Mouse (Mus musculus) thymus, adult 2 months (tissue): ENCODE data around the gene Ankrd22. TPM values are rescaled to one million over a fixed set of nuclear protein-coding genes. Genes with fewer than 3 reads are reported as not detected.

Experiments
- DNase-seq: peaks from one replicate; pipeline ENCODE4 v3.0.0; 2021
- H3K27ac ChIP-seq: fragments of 200-500 bp; 2 replicates; pipeline ENCODE4 v1.5.1; 2012; ENCODE audit warnings: low read length, control low read depth; ENCODE audit not compliant: control insufficient read depth, insufficient read depth
- H3K27me3 ChIP-seq: fragments of 200-500 bp; 2 replicates; pipeline ENCODE4 v1.6.1; 2012; ENCODE audit warnings: mild to moderate bottlenecking, low read length, moderate library complexity, mixed read lengths; ENCODE audit not compliant: control insufficient read depth, insufficient read depth
- H3K36me3 ChIP-seq: fragments of 200-500 bp; 2 replicates; pipeline ENCODE4 v1.6.1; 2012; ENCODE audit warnings: mild to moderate bottlenecking, low read length, moderate library complexity; ENCODE audit not compliant: control insufficient read depth, insufficient read depth
- H3K4me1 ChIP-seq: fragments of 200-500 bp; replicated peaks from 2 replicates; pipeline ENCODE4 v1.6.1; 2012; ENCODE audit warnings: low read length; ENCODE audit not compliant: control insufficient read depth, insufficient read depth
- H3K4me3 ChIP-seq: fragments of 200-500 bp; 2 replicates; pipeline ENCODE4 v1.5.1; 2012; ENCODE audit warnings: mild to moderate bottlenecking, low read length, control low read depth, moderate library complexity; ENCODE audit not compliant: control insufficient read depth, insufficient read depth
- CTCF ChIP-seq: fragments of 200-500 bp; IDR thresholded peaks from 2 replicates; pipeline ENCODE4 v1.5.1; 2012; ENCODE audit warnings: mild to moderate bottlenecking, control low read depth, low read length, moderate library complexity, borderline replicate concordance; ENCODE audit not compliant: control insufficient read depth, poor library complexity, insufficient read depth; ENCODE audit errors: extremely low read depth
- POLR2A ChIP-seq: fragments of 200-500 bp; IDR thresholded peaks from 2 replicates; pipeline ENCODE4 v1.6.1; 2012; ENCODE audit warnings: mild to moderate bottlenecking, low read length, control low read depth, moderate library complexity; ENCODE audit not compliant: control insufficient read depth, poor library complexity, insufficient read depth; ENCODE audit errors: extremely low read depth
- WGBS: fragments of 180-500 bp; shearing (Covaris S2); methylation state at CpG from one replicate; pipeline ENCODE4 v1.1.7; 2018; 5-methylcytosine and 5-hydroxymethylcytosine counted together
- polyA plus RNA-seq: library from polyadenylated mRNA; depleted of rRNA; stranded (reverse); fragments of >200 nt; gene quantifications from 2 replicates; pipeline ENCODE4 v1.2.3, GENCODE M21; 2012

The Ankrd22 gene
- polyA plus RNA-seq, 1 experiment: 0.62 TPM

GRCm38 (mm10) chr19:34139431-34140046 lies 26.3 kb downstream of the Ankrd22 start:
- Histone ChIP-seq H3K4me3 (no peak overlapping the region), H3K27ac (no peak overlapping the region), H3K4me1 (no peaks in the 10 kb centered on the region), H3K27me3 (no peaks in the 10 kb centered on the region), H3K36me3 (no peaks in the 10 kb centered on the region)
- TF ChIP-seq CTCF: no peak
- TF ChIP-seq POLR2A: no peak
- 94% methylated on average over 3 of the region's 3 CpGs for WGBS
- DNase-seq: no peak

DNA sequence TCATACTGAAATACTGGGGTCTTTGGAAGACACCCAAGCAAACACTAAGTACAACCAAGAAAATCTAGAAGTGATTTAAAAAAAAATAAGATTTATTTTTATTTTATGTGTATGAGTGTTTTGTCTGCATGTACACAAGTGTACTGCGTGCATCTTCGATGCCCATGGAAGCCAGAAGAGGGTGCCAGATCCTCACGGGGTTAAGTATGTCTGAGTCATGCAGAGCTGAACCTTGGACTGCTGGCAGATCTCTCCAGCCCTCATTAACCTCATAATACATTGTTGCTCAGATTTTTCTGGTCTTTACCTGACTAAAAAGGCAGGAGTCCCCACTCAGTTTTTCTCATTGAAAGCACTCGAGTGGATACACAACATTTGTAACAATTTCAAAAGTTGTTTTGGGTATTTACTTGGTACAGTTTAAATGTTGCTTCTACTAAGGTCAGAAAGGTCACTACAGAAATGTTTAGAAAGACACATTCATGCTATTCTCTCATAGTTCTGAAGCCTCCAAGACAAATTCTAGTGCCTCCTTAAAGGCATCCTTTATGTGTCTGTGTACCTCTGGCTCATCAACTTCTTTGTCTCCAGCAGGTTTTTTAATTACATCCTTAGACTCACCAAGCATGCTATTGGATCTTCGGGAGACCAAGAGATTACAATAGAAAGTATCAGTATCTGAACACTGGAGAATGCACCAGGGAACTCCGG lies 27.0 kb downstream of the Ankrd22 start:
- 88% methylated on average over 6 of the region's 6 CpGs for WGBS
- no peak for DNase-seq
- TF ChIP-seq CTCF: no peak
- no peak for TF ChIP-seq POLR2A
- no peak overlapping the region for H3K4me3 ChIP-seq
- H3K27me3 ChIP-seq: no peaks in the 10 kb centered on the region
- no peaks in the 10 kb centered on the region for H3K4me1 ChIP-seq
- H3K36me3 ChIP-seq: no peaks in the 10 kb centered on the region
- H3K27ac ChIP-seq: no peak overlapping the region

GRCm38 (mm10) chr19:34120107-34120731 lies 45.6 kb downstream of the Ankrd22 start:
- no peaks in the 10 kb centered on the region for H3K27me3 ChIP-seq
- H3K36me3 ChIP-seq: no peaks in the 10 kb centered on the region
- no peak overlapping the region for H3K4me3 ChIP-seq
- H3K4me1 ChIP-seq: peaks cover 2% of the 10 kb centered on the region; the same call in 1 of the 2 replicates
- WGBS: 15% methylated on average over 3 of the region's 3 CpGs
- no peak overlapping the region for H3K27ac ChIP-seq
- TF ChIP-seq CTCF (no peak), POLR2A (no peak)
- no peak for DNase-seq

GRCm38 (mm10) chr19:34119653-34120052 lies 46.2 kb downstream of the Ankrd22 start:
- H3K4me1 ChIP-seq: peaks cover 2% of the 10 kb centered on the region; the same call in 1 of the 2 replicates
- DNase-seq: no peak
- no peak overlapping the region for H3K4me3 ChIP-seq
- 77% methylated on average over 4 of the region's 4 CpGs for WGBS
- TF ChIP-seq POLR2A: no peak
- TF ChIP-seq CTCF: no peak
- H3K27ac ChIP-seq: no peak overlapping the region
- no peaks in the 10 kb centered on the region for H3K36me3 ChIP-seq
- H3K27me3 ChIP-seq: no peaks in the 10 kb centered on the region

DNA sequence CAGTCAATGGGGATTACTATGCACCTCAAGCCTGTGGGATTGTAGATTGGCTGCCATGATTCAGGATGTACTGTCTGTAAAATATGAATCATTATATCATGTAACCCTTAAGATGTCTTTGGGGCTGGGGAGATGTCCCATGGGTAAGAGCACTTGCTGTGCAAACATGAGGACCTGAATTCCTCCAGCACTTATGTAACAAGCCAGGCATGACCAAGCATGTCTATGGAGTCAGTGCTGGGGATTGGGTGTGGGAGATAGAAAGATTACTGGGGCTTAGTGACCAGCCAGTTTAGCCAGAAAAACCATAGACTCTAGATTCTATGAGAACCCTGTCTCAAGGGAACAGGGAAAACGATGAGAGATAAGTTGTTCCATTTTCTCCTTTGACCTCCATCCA lies 46.8 kb downstream of the Ankrd22 start:
- Histone ChIP-seq H3K27ac (no peak overlapping the region), H3K36me3 (no peaks in the 10 kb centered on the region), H3K4me1 (peaks cover 2% of the 10 kb centered on the region; the same call in 1 of the 2 replicates), H3K4me3 (no peak overlapping the region), H3K27me3 (no peaks in the 10 kb centered on the region)
- TF ChIP-seq CTCF (no peak), POLR2A (no peak)
- WGBS: 87% methylated on average over 1 of the region's 1 CpGs
- no peak for DNase-seq

GRCm38 (mm10) chr19:34104841-34105240 lies 61.0 kb downstream of the Ankrd22 start:
- TF ChIP-seq POLR2A: no peak
- TF ChIP-seq CTCF: no peak
- H3K27ac ChIP-seq: no peak overlapping the region
- no peaks in the 10 kb centered on the region for H3K27me3 ChIP-seq
- no peak for DNase-seq
- no peaks in the 10 kb centered on the region for H3K4me1 ChIP-seq
- WGBS: over 99% methylated on average over 3 of the region's 3 CpGs
- no peaks in the 10 kb centered on the region for H3K36me3 ChIP-seq
- no peak overlapping the region for H3K4me3 ChIP-seq
